Mouse (Mus musculus) T-helper 1 cell (primary cell): ENCODE measurements around the gene Alyref.

Experiments
- in situ Hi-C: fragments of 300-600 bp; cut with MboI, MseI; formaldehyde crosslinking; loops from one replicate; pipeline ENCODE4 v1.15.1; 2025; ENCODE audit warnings: high pct_unique_total_duplicates

Gene Alyref

GRCm38 (mm10) chr11:120626785-120627467 is 28.8 kb upstream of the Alyref start:
- in situ Hi-C loops: no loop called here

DNA sequence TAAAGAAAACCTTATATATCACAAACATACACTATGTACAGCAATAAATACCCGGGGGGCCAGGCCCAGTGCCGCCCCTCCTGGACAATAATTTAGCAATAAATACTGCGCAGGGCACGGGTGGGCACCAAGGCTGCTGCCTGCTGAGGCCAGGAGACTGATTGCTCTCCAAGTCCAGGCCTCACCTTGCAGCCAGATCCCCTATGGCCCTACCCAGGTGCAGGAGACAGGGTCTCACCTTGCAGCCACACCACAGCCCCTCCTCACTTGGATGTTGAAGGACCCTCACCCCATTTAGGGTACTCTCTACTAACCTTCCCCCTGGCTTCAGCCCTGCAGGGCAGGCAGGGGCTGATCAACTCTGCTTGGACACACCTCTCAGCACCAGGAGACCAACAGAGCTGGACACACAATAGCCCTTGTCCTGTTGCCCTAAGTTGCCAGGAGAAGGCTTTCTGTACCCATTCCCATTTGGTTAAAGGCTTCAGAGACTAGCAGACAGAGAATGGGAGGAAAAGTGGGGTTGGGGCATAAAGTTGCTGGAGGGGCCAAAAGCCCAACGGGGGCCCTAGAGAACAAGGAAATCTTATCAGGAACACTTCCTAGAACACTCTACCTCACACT is 27.1 kb upstream of the Alyref start, which contains the start of gene Sirt7:
TSS of gene Sirt7 (minus strand) at position 89 of the 624 bp plus-strand sequence.
- in situ Hi-C loops: no loop called here

DNA sequence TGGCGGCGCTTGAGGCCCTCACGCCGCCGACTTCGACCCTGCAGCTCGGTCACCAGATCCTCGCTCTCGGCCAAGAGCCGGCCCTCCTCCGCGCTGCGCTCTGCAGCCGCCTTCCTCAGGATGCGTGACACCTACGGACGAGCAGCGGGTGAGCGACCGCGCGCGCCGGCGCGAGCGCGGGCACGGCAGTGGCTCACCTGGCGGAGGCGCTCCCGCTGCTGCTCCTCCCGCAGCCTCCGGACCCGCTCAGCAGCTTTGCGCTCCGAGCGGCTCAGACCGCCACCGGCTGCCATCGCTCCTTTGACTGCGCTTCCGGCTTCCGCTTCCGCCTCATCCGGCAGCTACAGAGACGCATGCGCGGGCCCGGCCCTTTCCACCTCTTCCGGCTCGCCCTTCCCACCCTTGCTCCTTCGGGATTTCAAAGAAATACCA is 26.5 kb upstream of the Alyref start:
- in situ Hi-C loops: no loop called here

DNA sequence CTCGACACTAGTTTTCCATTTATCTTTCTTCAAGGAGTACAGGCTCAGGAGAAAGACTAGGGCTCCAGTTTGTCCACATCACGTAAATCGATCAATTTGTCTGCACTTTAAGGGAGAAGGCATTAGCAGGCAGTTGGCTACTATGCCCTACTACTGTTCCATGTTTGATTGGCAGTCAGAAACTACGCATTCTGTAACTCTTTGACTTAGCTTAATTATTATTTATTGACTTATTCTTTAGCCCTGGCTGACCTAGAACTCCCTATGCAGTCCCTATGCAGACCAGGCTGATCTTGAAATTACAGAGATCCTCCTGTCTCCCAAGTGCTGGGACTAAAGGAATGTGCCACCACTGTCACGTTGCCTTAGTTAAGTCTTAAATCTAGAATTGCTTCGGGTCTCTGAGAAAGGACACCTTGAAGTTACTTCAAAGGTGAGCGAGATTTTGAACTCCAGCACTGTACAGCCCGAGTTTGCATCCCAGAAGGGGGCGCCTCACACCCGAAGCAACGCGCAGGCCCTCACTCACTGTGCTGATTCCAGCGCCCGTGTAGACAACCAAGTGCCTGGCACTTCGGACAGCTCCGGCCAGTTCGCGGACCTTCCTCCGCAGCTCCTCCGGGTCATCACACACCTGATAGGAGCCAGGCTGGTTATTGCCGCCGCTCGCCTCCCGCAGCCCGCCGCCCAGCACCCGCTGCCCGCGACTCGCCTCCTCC is 26.0 kb upstream of the Alyref start:
- in situ Hi-C loops: no loop called here

DNA sequence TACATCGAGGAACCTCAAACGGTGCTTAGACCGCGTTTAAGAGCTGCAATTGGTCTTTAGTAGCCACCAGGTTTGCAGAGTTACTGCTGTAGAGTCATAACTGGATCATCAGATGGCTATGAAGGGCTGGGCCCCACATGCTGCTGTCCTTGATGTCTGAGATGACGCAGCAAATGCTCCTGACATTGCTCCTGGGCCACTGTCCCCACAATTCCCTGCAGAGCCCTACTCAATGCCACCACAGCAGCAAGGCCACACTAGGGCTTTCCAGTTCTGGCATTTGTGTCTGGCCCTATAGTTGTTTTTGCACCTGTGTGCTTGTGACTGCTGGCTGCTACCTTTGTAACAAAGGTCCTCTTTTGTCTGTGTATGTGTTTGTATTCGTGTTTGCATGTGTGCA is 24.6 kb upstream of the Alyref start:
- in situ Hi-C loops: no loop called here

DNA sequence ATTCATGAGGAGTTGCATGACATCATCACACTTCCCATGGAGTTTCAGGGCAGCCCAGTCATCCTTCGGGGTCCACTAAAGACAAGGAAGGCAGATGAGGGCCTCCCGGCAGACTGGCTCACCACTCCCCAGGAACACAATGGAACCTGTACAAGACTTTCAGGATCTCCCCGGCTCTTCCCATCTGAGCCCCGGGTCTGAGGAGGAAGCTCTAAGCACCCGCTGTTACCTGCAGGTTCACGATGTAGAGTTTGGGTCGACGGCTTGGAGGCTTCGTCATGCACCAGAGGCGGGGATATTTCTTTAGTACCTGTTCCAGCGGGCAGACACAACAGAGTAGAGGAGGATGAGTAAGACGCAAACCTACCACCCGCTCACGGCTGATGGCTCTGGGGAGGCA is 22.0 kb upstream of the Alyref start:
- in situ Hi-C loops: no loop called here

GRCm38 (mm10) chr11:120618619-120619535 is 20.7 kb upstream of the Alyref start:
- in situ Hi-C loops: no loop called here

DNA sequence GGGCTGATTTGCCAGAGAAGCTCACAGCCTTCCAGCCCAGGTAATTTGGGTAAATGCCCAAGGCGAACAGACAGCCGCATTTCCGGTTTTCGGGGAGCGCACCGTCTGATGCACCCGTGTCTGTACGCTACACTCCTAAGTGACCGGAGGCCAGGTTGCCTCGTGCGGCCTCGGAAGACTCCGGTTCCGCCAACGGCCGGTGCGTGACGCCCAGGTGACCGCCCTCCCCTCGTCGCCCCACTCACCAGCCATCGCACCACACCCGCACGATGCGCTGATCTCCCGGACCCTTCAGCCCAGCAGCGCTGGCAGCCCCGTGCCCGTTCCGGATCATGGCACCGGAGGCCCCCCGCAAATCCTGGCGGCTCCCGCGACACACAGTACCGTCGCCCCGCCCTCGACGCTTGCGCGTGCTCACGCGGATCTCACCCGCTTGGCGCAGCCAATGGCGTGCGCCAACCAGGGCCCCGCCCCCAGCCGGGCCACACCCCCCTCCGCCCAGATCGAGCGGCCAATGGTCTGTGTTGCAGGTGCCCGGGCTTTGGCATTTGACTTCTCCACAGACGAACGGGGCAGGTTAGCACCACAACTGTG is 19.5 kb upstream of the Alyref start, which contains the start of gene Pcyt2:
TSS of gene Pcyt2 (minus strand) at position 418 of the 594 bp plus-strand sequence.
- in situ Hi-C loops: no loop called here

- in situ Hi-C loops: no loop called here
Measured at GRCm38 (mm10) chr11:120616617-120617294, 18.6 kb upstream of the Alyref start.

- in situ Hi-C loops: no loop called here
Measured at GRCm38 (mm10) chr11:120615606-120616203, 17.5 kb upstream of the Alyref start.

DNA sequence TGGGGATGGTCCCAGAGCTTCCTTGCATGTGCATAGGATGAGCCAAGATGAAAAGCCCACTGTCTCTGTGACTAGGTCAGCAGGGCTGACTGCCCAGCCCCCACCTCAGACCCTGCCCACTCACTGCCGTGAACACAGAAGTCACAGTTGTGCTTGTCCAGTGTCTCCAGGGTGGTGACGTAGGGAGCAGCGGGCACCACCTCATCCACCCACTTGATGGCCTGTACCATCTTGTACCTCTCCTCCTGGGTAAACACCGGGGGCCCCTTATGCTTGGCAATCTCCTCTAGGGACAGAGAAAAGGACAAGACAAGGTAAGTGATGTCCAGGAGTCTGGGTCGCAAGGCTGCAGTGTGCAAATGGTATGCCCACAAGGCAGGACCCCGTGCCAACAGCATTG is 17.0 kb upstream of the Alyref start:
- in situ Hi-C loops: no loop called here

GRCm38 (mm10) chr11:120613976-120614375 is 15.8 kb upstream of the Alyref start:
- in situ Hi-C loops: no loop called here

DNA sequence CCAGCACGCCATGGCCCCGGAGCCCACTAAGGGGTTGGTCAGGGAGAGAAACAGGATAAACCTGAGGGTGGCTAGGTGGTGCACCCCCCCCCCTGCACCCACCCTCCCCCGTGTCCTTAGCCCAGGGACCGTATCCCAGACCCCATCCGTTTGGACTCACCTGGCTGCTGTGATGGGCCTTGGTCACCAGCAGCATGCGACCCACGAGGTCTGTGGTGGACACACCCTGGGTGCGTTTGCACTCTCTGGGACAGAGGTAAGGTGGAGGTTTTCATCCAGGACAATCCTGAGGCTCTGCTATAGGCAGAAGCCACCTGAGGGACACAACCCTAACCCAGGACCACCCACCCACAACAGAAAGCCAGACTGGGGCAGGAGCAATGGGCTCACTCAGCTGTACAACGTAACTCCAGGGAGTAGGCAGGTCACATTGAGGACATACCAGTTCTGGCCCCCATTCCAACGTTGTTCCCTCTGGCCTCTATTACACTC is 15.4 kb upstream of the Alyref start:
- in situ Hi-C loops: no loop called here

DNA sequence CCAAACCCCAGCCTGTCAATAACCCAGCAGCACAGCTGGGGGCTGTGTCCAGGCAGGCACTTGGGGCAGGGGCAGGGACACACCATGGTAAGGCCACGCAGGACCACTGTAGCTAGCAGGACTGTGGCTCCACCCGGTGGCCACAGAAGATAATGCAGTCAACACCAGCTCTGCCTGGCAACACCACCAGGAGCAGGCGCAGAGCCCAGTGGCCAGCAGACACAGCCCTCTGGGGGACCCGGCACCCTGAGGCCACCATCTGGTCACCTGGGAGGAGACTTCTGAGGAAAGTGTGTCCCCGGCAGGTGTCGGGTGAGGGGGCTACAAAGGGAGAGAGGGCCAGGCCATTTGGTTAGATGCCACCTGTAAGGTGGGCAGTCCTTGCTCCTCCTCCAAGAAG is 14.6 kb upstream of the Alyref start:
- in situ Hi-C loops: no loop called here

DNA sequence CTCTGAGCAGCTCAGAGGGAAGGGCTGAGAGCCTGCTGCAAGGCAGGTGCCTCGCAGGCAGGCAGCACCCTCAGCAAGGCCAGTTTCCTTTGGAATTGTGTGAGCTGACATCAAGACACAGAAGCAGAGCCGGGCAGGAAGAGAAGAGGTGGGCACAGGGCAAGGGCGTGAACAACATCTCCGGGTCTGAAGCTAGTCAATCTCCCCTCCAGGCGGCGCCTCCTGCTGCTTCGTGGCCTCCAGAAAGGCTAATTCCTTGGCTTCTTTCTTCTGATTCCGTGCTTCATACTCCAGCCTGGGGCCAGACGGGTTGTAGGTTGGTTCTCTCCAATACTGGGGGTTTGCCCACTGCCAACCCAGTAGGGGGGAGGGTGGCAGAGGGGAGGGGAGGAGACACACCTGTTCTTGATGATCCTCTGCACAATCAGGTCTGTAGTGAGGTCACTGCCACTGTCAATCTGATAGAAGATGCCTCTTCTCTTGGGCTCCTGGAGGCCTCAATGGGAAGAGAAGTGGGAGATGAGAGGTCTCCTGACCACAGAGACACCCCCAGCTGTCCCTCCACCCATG is 12.4 kb upstream of the Alyref start:
- in situ Hi-C loops: no loop called here

DNA sequence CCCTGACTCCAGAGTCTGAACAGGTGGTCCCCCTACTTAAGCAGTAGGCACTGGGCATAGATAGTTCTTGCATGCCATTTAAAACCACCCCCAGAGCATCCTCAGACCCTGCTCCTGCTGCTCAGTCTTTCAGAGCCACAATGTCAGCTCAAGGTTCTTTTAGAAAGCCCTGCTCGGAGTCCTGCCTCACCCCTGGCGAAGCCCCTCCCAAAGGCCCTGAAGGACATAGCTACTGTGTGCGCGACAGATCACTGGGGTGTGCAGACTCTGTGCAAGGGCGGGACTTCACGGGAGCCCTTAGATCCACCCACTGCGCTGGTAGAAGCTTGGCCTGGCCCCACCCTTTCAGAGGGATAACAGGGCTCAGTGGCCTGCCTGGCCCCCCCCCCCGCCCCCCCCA is 11.1 kb upstream of the Alyref start:
- in situ Hi-C loops: no loop called here

- in situ Hi-C loops: no loop called here
Measured at GRCm38 (mm10) chr11:120608241-120609034, 10.3 kb upstream of the Alyref start, which contains the start of gene Npb. Gene Npb (plus strand): TSS chr11:120608477.

DNA sequence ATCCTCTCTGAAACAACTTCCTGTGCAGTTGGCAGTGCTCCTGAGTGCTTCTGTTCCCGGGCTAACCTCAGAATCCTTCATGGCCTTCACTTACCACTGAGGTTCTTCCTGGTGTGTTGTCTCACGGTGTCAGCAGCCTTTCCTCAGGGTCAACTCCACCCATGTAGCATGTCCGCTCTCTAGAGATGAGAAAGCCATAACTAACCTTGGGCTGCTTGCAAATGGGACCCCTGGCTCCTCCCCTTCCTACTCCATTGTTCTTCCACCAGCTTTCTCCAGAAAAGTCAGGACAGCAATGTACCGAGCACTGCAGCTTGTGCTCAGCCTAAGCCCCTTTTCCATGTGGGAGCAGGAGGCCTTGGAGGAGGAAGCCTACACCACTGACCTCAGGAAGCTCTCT is 8.6 kb upstream of the Alyref start:
- in situ Hi-C loops: no loop called here

DNA sequence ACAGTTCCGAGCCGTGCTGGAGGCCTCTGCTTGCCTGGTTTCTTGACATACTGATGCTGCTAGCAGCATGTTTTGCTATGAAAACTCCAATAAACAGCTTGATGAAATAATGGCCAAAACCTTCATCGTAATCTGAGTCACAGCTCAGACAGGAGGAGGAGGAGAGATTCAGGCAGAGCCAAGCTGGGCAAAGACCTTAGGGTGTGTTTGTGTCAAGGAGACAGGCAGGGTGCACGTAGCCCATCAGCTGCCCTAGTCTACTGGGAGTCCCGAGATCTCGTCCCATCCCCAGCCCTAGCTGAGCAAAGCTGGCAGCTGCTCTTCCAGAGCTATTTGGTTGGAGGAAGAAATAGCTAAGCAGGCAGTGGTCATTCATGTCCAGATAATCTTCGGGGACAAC is 7.5 kb upstream of the Alyref start:
- in situ Hi-C loops: no loop called here
